ENCODE assay signal across 10 mouse cellular contexts in the genomic region with DNA sequence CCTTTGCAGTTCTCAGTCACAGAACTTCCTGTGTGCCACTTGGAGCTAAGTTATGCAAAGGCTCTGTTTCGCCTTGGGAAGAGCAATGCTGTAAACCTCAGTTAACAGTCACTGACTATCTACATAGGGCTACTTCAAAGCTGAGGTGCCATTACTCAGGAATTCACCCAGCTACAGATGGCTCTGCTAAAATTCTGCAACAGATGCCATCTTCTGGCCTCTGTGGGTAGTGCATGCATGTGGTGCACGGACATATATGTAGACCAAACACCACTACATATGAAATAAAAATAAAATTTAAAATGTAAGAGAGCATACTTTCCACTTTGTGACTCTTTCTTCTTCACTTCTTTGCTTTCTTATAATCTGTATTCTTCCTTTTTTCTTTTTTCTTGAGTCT. TPM values are rescaled to one million over a fixed set of nuclear protein-coding genes. Genes with fewer than 3 reads are reported as not detected.
DNase-seq lines count a peak whose midpoint lies in the region; ATAC-seq lines count a peak whose summit lies in the region.
"Had no signal": no experiment of that assay in that cellular context is flagged by ENCODE, and none has a peak within 500 bp of the region (broad histone marks: within the 10 kb centered on the region; RNA-seq: fewer than 3 reads in every experiment).

No protein-coding gene starts in this region.

- intact Hi-C loops in left cerebral cortex, postnatal 4 days (cut with DNase I), result no loop called here

- ATAC-seq in inflammation-experienced regulatory T-cells, adult 6 months, result peak; percentile 58
- no peak for ATAC-seq in erythroblast, adult 5-6 weeks (replicated peaks; ENCODE audit: low FRiP score, poor library complexity, severe bottlenecking)

- peak; percentile 70 for DNase-seq in testis, postnatal 10 days (ENCODE audit: low spot score)
- no peak for DNase-seq in testis, postnatal 14 days (ENCODE audit: low spot score)
- peak; percentile 35 to 55 for DNase-seq in adrenal gland, adult 18-20 months (ENCODE audit: low spot score in 2 of 2)
- peak; percentile 73 for DNase-seq in embryo, embryonic 11 days
- DNase-seq in left cerebral cortex, postnatal 4 days, result peak; percentile 59
- DNase-seq in retina, postnatal 1 day, result peak; percentile 76

RNA-seq across cellular contexts. Expression of a gene that starts 15.2 kb away (rescaled TPM):
- not detected for total RNA-seq in adrenal gland, adult 18-20 months (2021)
- polyA plus RNA-seq in inflammation-experienced regulatory T-cells, adult 6 months (2017; shearing (Covaris generic)), result not detected
- not detected for total RNA-seq in left cerebral cortex, postnatal 4 days (2021)
- total RNA-seq in erythroblast, adult 5-6 weeks (2015; ENCODE audit: low replicate concordance), result not detected in 2 replicates
- not detected in 2 replicates for total RNA-seq in erythroblast, adult 5-6 weeks (2017; ENCODE audit: low replicate concordance)
- polyA plus RNA-seq: heart, embryonic 15.5 days; testis, adult 2 months had no signal

RNA-seq across cellular contexts. Expression of a gene that starts 22.5 kb away (rescaled TPM):
- not detected for total RNA-seq in adrenal gland, adult 18-20 months (2021)
- not detected for polyA plus RNA-seq in inflammation-experienced regulatory T-cells, adult 6 months (2017; shearing (Covaris generic))
- not detected for total RNA-seq in left cerebral cortex, postnatal 4 days (2021)
- total RNA-seq in erythroblast, adult 5-6 weeks (2015; ENCODE audit: low replicate concordance), result not detected in 2 replicates
- total RNA-seq in erythroblast, adult 5-6 weeks (2017; ENCODE audit: low replicate concordance), result not detected in 2 replicates
- polyA plus RNA-seq: heart, embryonic 15.5 days had no signal

RNA-seq across cellular contexts. Expression of a gene that starts 30.2 kb away (rescaled TPM):
- not detected for total RNA-seq in adrenal gland, adult 18-20 months (2021)
- polyA plus RNA-seq in inflammation-experienced regulatory T-cells, adult 6 months (2017; shearing (Covaris generic)), result not detected
- total RNA-seq in left cerebral cortex, postnatal 4 days (2021), result not detected
- not detected in 2 replicates for total RNA-seq in erythroblast, adult 5-6 weeks (2015; ENCODE audit: low replicate concordance)
- total RNA-seq in erythroblast, adult 5-6 weeks (2017; ENCODE audit: low replicate concordance), result not detected in 2 replicates
- polyA plus RNA-seq: heart, embryonic 15.5 days had no signal

RNA-seq across cellular contexts. Expression of a gene that starts 43.3 kb away (rescaled TPM):
- total RNA-seq in adrenal gland, adult 18-20 months (2021), result not detected
- not detected for polyA plus RNA-seq in inflammation-experienced regulatory T-cells, adult 6 months (2017; shearing (Covaris generic))
- total RNA-seq in left cerebral cortex, postnatal 4 days (2021), result not detected
- not detected in 2 replicates for total RNA-seq in erythroblast, adult 5-6 weeks (2015; ENCODE audit: low replicate concordance)
- total RNA-seq in erythroblast, adult 5-6 weeks (2017; ENCODE audit: low replicate concordance), result not detected in 2 replicates
- polyA plus RNA-seq: heart, embryonic 15.5 days; testis, adult 2 months had no signal
